Mouse (Mus musculus) heart, adult 2 months (tissue): ENCODE results near the gene Fbxo9.
"Not testable (repeated sequence)": the region's sequence is repeated elsewhere in the genome, so short reads cannot be mapped to it uniquely, and the experiment has no call there.

Experiments
- CTCF ChIP-seq: fragments of 200-600 bp; IDR thresholded peaks from 2 replicates; pipeline ENCODE4 v1.8.1; 2022; ENCODE audit warnings: antibody characterized with exemption, mild to moderate bottlenecking, moderate library complexity
- EP300 ChIP-seq: fragments of 200-500 bp; IDR thresholded peaks from 2 replicates; pipeline ENCODE4 v1.6.1; 2011; ENCODE audit warnings: low read depth, low read length, control low read depth; ENCODE audit not compliant: insufficient read depth
- POLR2A ChIP-seq: fragments of 200-500 bp; IDR thresholded peaks from 2 replicates; pipeline ENCODE4 v1.6.1; 2011; ENCODE audit warnings: mild to moderate bottlenecking, low read depth, low read length, control low read depth; ENCODE audit not compliant: insufficient read depth

DNA sequence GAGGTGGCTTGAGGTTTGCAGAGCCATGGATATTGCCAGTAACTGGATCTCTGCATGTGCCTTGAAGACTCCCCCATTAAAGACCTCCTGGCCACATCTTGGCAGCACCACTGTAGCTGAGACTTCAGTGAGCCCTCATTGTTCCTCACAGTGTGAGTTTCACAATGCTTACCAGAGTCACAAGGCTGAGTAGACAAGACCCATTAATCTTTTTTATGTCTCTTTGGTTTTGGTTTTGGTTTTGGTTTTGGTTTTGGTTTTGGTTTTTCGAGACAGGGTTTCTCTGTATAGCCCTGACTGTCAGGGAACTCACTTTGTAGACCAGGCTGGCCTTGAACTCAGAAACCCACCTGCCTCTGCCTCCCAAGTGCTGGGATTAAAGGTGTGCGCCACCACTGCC is 40.9 kb upstream of the Fbxo9 start:
- TF ChIP-seq CTCF, EP300, POLR2A: not testable (repeated sequence)
